Mouse (Mus musculus): ENCODE measurements around the gene Snx15. TPM values are rescaled to one million over a fixed set of nuclear protein-coding genes. Genes with fewer than 3 reads are reported as not detected.
A peak's percentile ranks its signal among the peaks of the same experiment; 100 is the strongest.

Gene Snx15
- total and polyA plus RNA-seq, 3 experiments = 13.2 to 70.1 (median 21.4) TPM

GRCm38 (mm10) chr19:6126289-6126688 lies 1.8 kb downstream of the Snx15 start:
- no peak for DNase-seq (ENCODE audit: low spot score)
- TF ChIP-seq GATA1 (IDR thresholded peaks at IDR 0.05; ENCODE audit: borderline replicate concordance, low read length) = no peak
- TF ChIP-seq CTCF (IDR thresholded peaks at IDR 0.05; ENCODE audit: low read depth, low read length) = peak; percentile 45; the same call in 1 of the 2 replicates
- peaks cover 30% of the 10 kb centered on the region for H3K36me3 ChIP-seq (replicated peaks)
- no peaks in the 10 kb centered on the region for H3K27me3 ChIP-seq (ENCODE audit: insufficient read depth, low read length)
- no peak for ATAC-seq (ENCODE audit: extremely low read depth, insufficient number of reproducible peaks, low FRiP score, poor library complexity, severe bottlenecking)
- peaks cover 37% of the 10 kb centered on the region for H3K4me1 ChIP-seq (ENCODE audit: insufficient read depth, low read depth, low read length)
- H3K4me3 ChIP-seq (ENCODE audit: low read depth, low read length) = no peak overlapping the region
- H3K9me3 ChIP-seq (replicated peaks) = no peaks in the 10 kb centered on the region

- DNase-seq (ENCODE audit: low spot score) (no peak), ATAC-seq (ENCODE audit: extremely low read depth, insufficient number of reproducible peaks, low FRiP score, poor library complexity, severe bottlenecking) (no peak)
- Histone ChIP-seq H3K4me3 (ENCODE audit: low read depth, low read length) (no peak overlapping the region), H3K9me3 (replicated peaks) (no peaks in the 10 kb centered on the region), H3K36me3 (replicated peaks) (peaks cover 44% of the 10 kb centered on the region), H3K27me3 (ENCODE audit: insufficient read depth, low read length) (no peaks in the 10 kb centered on the region), H3K4me1 (ENCODE audit: insufficient read depth, low read depth, low read length) (peaks cover 29% of the 10 kb centered on the region)
- no peak for TF ChIP-seq POLR2AphosphoS5 (IDR thresholded peaks at IDR 0.05; ENCODE audit: insufficient replicate concordance, low read depth, low read length)
- TF ChIP-seq GATA1 (IDR thresholded peaks at IDR 0.05; ENCODE audit: borderline replicate concordance, low read length) = no peak
- no peak for TF ChIP-seq GATA2 (IDR thresholded peaks at IDR 0.05; ENCODE audit: borderline replicate concordance, low read depth, low read length)
- no peak for TF ChIP-seq TAL1 (conservative IDR thresholded peaks at IDR 0.05; ENCODE audit: low read depth, low read length)
- no peak for TF ChIP-seq CTCF (IDR thresholded peaks at IDR 0.05; ENCODE audit: low read depth, low read length)
Observed at GRCm38 (mm10) chr19:6124898-6125297, 3.2 kb downstream of the Snx15 start.

- peaks cover 30% of the 10 kb centered on the region for H3K4me1 ChIP-seq (ENCODE audit: insufficient read depth, low read depth, low read length)
- H3K27me3 ChIP-seq (ENCODE audit: insufficient read depth, low read length) = no peaks in the 10 kb centered on the region
- TF ChIP-seq CTCF (IDR thresholded peaks at IDR 0.05; ENCODE audit: low read depth, low read length) (no peak), GATA1 (IDR thresholded peaks at IDR 0.05; ENCODE audit: borderline replicate concordance, low read length) (no peak), POLR2AphosphoS5 (IDR thresholded peaks at IDR 0.05; ENCODE audit: insufficient replicate concordance, low read depth, low read length) (no peak), TAL1 (conservative IDR thresholded peaks at IDR 0.05; ENCODE audit: low read depth, low read length) (no peak), GATA2 (IDR thresholded peaks at IDR 0.05; ENCODE audit: borderline replicate concordance, low read depth, low read length) (no peak)
- ATAC-seq (ENCODE audit: extremely low read depth, insufficient number of reproducible peaks, low FRiP score, poor library complexity, severe bottlenecking) (no peak), DNase-seq (ENCODE audit: low spot score) (no peak)
- no peak overlapping the region for H3K4me3 ChIP-seq (ENCODE audit: low read depth, low read length)
- peaks cover 50% of the 10 kb centered on the region for H3K36me3 ChIP-seq (replicated peaks)
- H3K9me3 ChIP-seq (replicated peaks) = no peaks in the 10 kb centered on the region
Observed at GRCm38 (mm10) chr19:6123330-6123729, 4.8 kb downstream of the Snx15 start.

GRCm38 (mm10) chr19:6121761-6122160 lies 6.3 kb downstream of the Snx15 start:
- peaks cover 26% of the 10 kb centered on the region for H3K4me1 ChIP-seq (ENCODE audit: insufficient read depth, low read depth, low read length)
- no peak for DNase-seq (ENCODE audit: low spot score)
- TF ChIP-seq TAL1 (conservative IDR thresholded peaks at IDR 0.05; ENCODE audit: low read depth, low read length) (no peak), GATA2 (IDR thresholded peaks at IDR 0.05; ENCODE audit: borderline replicate concordance, low read depth, low read length) (no peak), POLR2AphosphoS5 (IDR thresholded peaks at IDR 0.05; ENCODE audit: insufficient replicate concordance, low read depth, low read length) (no peak), CTCF (IDR thresholded peaks at IDR 0.05; ENCODE audit: low read depth, low read length) (no peak), GATA1 (IDR thresholded peaks at IDR 0.05; ENCODE audit: borderline replicate concordance, low read length) (no peak)
- no peak for ATAC-seq (ENCODE audit: extremely low read depth, insufficient number of reproducible peaks, low FRiP score, poor library complexity, severe bottlenecking)
- H3K27me3 ChIP-seq (ENCODE audit: insufficient read depth, low read length) = no peaks in the 10 kb centered on the region
- no peak overlapping the region for H3K4me3 ChIP-seq (ENCODE audit: low read depth, low read length)
- peaks cover 52% of the 10 kb centered on the region for H3K36me3 ChIP-seq (replicated peaks)
- H3K9me3 ChIP-seq (replicated peaks) = no peaks in the 10 kb centered on the region

GRCm38 (mm10) chr19:6118677-6119185 lies 9.4 kb downstream of the Snx15 start:
- ATAC-seq (ENCODE audit: extremely low read depth, insufficient number of reproducible peaks, low FRiP score, poor library complexity, severe bottlenecking) (no peak), DNase-seq (ENCODE audit: low spot score) (no peak)
- Histone ChIP-seq H3K36me3 (replicated peaks) (peaks cover 72% of the 10 kb centered on the region), H3K4me1 (ENCODE audit: insufficient read depth, low read depth, low read length) (peaks cover 37% of the 10 kb centered on the region), H3K4me3 (ENCODE audit: low read depth, low read length) (peak overlapping the region; percentile 90), H3K27me3 (ENCODE audit: insufficient read depth, low read length) (no peaks in the 10 kb centered on the region), H3K9me3 (replicated peaks) (no peaks in the 10 kb centered on the region)
- no peak for TF ChIP-seq GATA1 (IDR thresholded peaks at IDR 0.05; ENCODE audit: borderline replicate concordance, low read length)
- TF ChIP-seq TAL1 (conservative IDR thresholded peaks at IDR 0.05; ENCODE audit: low read depth, low read length) = no peak
- no peak for TF ChIP-seq POLR2AphosphoS5 (IDR thresholded peaks at IDR 0.05; ENCODE audit: insufficient replicate concordance, low read depth, low read length)
- no peak for TF ChIP-seq CTCF (IDR thresholded peaks at IDR 0.05; ENCODE audit: low read depth, low read length)

- Histone ChIP-seq H3K4me3 (ENCODE audit: low read depth, low read length) (peak within 1 kb of the TSS; percentile 90), H3K27me3 (ENCODE audit: insufficient read depth, low read length) (no peaks in the 10 kb centered on the region), H3K9me3 (replicated peaks) (no peaks in the 10 kb centered on the region), H3K36me3 (replicated peaks) (peaks cover 71% of the 10 kb centered on the region), H3K4me1 (ENCODE audit: insufficient read depth, low read depth, low read length) (peaks cover 36% of the 10 kb centered on the region)
- DNase-seq (ENCODE audit: low spot score) = peak; percentile 92
- ATAC-seq (ENCODE audit: extremely low read depth, insufficient number of reproducible peaks, low FRiP score, poor library complexity, severe bottlenecking) = peak; percentile 40
- TF ChIP-seq POLR2AphosphoS5 (IDR thresholded peaks at IDR 0.05; ENCODE audit: insufficient replicate concordance, low read depth, low read length) = no peak
- no peak for TF ChIP-seq GATA1 (IDR thresholded peaks at IDR 0.05; ENCODE audit: borderline replicate concordance, low read length)
- TF ChIP-seq TAL1 (conservative IDR thresholded peaks at IDR 0.05; ENCODE audit: low read depth, low read length) = no peak
- no peak for TF ChIP-seq GATA2 (IDR thresholded peaks at IDR 0.05; ENCODE audit: borderline replicate concordance, low read depth, low read length)
- no peak for TF ChIP-seq CTCF (IDR thresholded peaks at IDR 0.05; ENCODE audit: low read depth, low read length)
Observed at GRCm38 (mm10) chr19:6117986-6118676, 10.0 kb downstream of the Snx15 start, which contains the start of gene Sac3d1. Gene Sac3d1, minus strand, starts transcription at chr19:6118650.
